Mouse (Mus musculus) liver, embryonic 16.5 days (tissue): ENCODE results near the gene Nek11. TPM values are rescaled to one million over a fixed set of nuclear protein-coding genes. Genes with fewer than 3 reads are reported as not detected.

ENCODE experiments used
- ATAC-seq: fragments of 200-750 bp; cut with Nextera tagmentation; 2 replicates; pipeline ENCODE4 v1.8.0; 2017; ENCODE audit warnings: low read depth, mild to moderate bottlenecking, moderate number of reproducible peaks, moderate library complexity
- H3K27ac ChIP-seq: fragments of 300-500 bp; sonication (generic); 2 replicates; pipeline ENCODE4 v1.5.1; 2014; ENCODE audit warnings: mild to moderate bottlenecking, low read length
- H3K27me3 ChIP-seq: fragments of 300-500 bp; sonication (generic); 2 replicates; pipeline ENCODE4 v1.6.1; 2014; ENCODE audit warnings: low read depth, low read length, mixed read lengths; ENCODE audit not compliant: control insufficient read depth, insufficient read depth
- H3K36me3 ChIP-seq: fragments of 300-500 bp; sonication (generic); 2 replicates; pipeline ENCODE4 v1.6.1; 2014; ENCODE audit warnings: mild to moderate bottlenecking; ENCODE audit not compliant: control insufficient read depth, insufficient read depth
- H3K4me1 ChIP-seq: fragments of 300-500 bp; sonication (generic); 2 replicates; pipeline ENCODE4 v1.6.1; 2014; ENCODE audit warnings: low read depth, low read length, mixed read lengths; ENCODE audit not compliant: control insufficient read depth
- H3K4me2 ChIP-seq: fragments of 300-500 bp; sonication (generic); 2 replicates; pipeline ENCODE4 v1.6.1; 2014; ENCODE audit warnings: low read depth, low read length, mixed read lengths
- H3K4me3 ChIP-seq: fragments of 300-500 bp; sonication (generic); 2 replicates; pipeline ENCODE4 v1.5.1; 2014; ENCODE audit warnings: low read depth, mild to moderate bottlenecking, low read length
- H3K9ac ChIP-seq: fragments of 300-500 bp; sonication (generic); 2 replicates; pipeline ENCODE4 v1.6.1; 2014; ENCODE audit warnings: low read depth, low read length
- H3K9me3 ChIP-seq: fragments of 300-500 bp; sonication (generic); replicated peaks from 2 replicates; pipeline ENCODE4 v1.6.1; 2016; ENCODE audit warnings: low read length; ENCODE audit not compliant: control insufficient read depth
- WGBS: fragments of 180-500 bp; shearing (Covaris S2); extraction: QIAGEN DNeasy Blood & Tissue Kit; methylation state at CpG from one replicate; pipeline ENCODE4 v1.1.7; 2014; ENCODE audit not compliant: insufficient replicate concordance; 5-methylcytosine and 5-hydroxymethylcytosine counted together
- polyA plus RNA-seq: library from polyadenylated mRNA; unstranded; fragments of >200 nt; fragmentation: Nextera tagmentation; extraction: Ambion mirVana; gene quantifications from 2 replicates; pipeline ENCODE4 v1.2.1, GENCODE M21; 2015

The Nek11 gene
- polyA plus RNA-seq, 1 experiment from 2014 or later = not detected

DNA sequence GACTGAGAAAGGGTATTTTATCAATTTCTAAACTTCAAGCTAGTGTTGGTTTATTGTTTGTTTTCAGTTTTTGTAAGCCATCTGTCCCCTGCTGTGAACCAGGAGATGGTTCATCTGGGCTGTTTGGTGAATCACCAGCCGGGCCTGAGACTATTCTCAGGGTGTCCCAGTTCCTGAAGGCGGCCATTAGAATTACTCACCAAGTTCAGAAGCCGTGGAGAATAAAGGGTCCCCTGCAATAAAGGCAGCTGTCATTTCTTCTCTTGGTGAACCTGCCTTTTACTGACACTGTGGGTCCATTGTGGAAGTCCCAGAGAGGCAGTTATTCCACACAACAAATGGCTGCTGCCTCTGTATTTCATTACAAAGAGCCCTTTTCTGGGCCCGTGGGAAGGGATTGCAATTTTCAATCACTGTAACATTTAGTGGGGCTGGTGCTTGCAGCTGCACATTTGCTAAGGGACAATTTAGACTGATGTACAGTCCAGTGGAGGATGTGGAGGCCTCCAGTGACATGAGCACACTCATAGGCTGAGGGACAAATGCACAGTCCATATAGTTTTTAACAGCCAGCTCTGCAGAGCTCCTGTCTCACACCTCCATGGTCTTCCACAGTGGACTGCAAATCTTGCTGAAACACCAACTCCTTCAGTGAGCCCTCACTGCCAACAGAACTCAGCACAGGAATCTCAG lies 142.8 kb downstream of the Nek11 start:
- Histone ChIP-seq H3K9ac (no peak overlapping the region), H3K4me3 (no peak overlapping the region), H3K36me3 (no peaks in the 10 kb centered on the region), H3K4me1 (no peaks in the 10 kb centered on the region), H3K27ac (no peak overlapping the region), H3K27me3 (no peaks in the 10 kb centered on the region), H3K4me2 (no peak overlapping the region), H3K9me3 (0 out of 2 replicates have a peak, but pooled peaks cover 3% of the 10 kb centered on the region)
- WGBS = 45% methylated on average over 4 of the region's 4 CpGs
- ATAC-seq = no peak

DNA sequence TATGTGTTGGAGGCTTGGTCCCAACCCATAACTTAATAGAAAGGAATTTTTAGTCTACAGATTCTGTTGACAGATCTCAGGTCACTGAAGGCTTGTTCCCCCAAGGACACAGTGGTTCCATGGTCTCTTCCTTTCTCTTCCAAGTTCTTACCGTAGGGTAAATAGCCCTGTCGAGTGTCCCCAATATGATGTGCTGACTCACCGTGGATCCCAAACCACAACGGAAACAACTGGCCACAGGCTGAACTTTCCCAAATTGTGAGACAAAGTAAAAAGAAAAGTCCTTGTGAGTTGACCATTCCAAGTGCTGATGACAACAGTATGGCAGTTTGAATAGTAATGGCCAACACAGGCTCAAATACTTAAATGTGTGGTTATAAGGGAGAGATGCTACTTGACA lies 144.1 kb downstream of the Nek11 start:
- Histone ChIP-seq H3K9me3 (0 out of 2 replicates have a peak, but pooled peaks cover 3% of the 10 kb centered on the region), H3K4me3 (no peak overlapping the region), H3K27ac (no peak overlapping the region), H3K9ac (no peak overlapping the region), H3K27me3 (no peaks in the 10 kb centered on the region), H3K36me3 (no peaks in the 10 kb centered on the region), H3K4me1 (no peaks in the 10 kb centered on the region), H3K4me2 (no peak overlapping the region)
- no peak for ATAC-seq
- WGBS = 67% methylated on average over 4 of the region's 4 CpGs

DNA sequence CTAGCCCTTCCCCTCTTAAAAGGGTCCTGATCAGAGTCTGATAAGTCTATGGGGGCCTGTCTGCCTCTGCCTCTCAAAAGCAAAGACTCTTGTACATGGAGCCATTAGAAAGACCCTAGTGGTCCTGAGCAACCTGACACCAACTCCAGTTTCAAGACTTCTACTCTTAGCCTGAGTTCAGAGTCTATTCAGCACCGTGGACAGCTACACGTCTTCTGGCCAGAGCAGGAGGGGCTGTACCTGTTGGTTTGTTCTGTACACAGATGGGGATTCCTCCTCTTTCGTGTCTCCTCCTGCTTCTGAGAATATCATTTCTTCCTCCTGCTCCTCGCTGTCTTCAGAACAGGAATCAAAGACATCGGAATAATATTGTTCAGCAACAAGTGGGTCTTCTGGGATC lies 151.3 kb downstream of the Nek11 start:
- ATAC-seq = no peak
- Histone ChIP-seq H3K27ac (no peak overlapping the region), H3K36me3 (no peaks in the 10 kb centered on the region), H3K27me3 (no peaks in the 10 kb centered on the region), H3K9me3 (0 out of 2 replicates have a peak, but pooled peaks cover 3% of the 10 kb centered on the region), H3K4me2 (no peak overlapping the region), H3K9ac (no peak overlapping the region), H3K4me1 (no peaks in the 10 kb centered on the region), H3K4me3 (no peak overlapping the region)
- 24% methylated on average over 5 of the region's 5 CpGs for WGBS

DNA sequence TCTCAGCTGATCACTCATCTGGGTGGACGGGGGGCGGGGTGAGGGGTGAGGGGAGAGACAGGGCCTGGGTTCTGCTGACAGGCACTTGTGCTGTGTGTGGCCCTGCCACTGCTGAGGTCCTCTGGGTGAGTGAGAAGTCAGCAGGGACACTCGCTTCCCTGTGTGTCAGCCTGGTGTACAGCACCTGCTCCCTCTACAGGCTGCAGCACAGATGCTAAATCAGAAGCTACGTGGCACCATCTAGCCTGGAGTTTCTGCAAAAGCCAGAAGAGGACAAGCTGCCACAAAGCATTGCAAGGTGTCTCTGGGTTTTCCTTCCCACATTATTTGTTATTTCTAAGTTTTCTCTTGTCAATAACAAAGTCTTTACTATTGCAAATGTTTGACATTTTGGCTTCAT lies 180.9 kb downstream of the Nek11 start:
- WGBS = 34% methylated on average over 4 of the region's 4 CpGs

DNA sequence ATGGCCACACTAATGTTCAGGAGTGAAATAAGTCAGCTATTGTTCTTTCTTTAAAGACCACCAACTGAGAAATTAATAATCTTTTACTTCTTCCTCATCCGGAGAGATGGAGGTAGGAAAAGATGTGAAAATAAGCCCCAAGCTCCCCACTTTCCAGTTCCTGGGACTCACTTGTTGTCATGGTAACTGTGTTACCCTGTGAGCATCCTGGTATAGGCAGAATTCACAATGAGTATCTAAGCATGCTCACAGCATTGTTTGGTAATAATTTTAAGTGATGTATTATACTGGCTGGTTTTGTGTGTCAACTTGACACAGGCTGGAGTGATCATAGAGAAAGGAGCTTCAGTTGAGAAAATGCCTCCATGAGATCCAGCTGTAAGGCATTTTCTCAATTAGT lies 195.0 kb downstream of the Nek11 start:
- Histone ChIP-seq H3K9ac (no peak overlapping the region), H3K4me1 (no peaks in the 10 kb centered on the region), H3K36me3 (no peaks in the 10 kb centered on the region), H3K4me2 (no peak overlapping the region), H3K27me3 (no peaks in the 10 kb centered on the region), H3K27ac (no peak overlapping the region), H3K4me3 (no peak overlapping the region), H3K9me3 (no peaks in the 10 kb centered on the region)
- 78% methylated on average over 1 of the region's 1 CpGs for WGBS
- ATAC-seq = no peak

More for the DNA sequence above, 180.9 kb downstream of the Nek11 start:
- Histone ChIP-seq H3K4me1 (no peaks in the 10 kb centered on the region), H3K9me3 (no peaks in the 10 kb centered on the region), H3K36me3 (no peaks in the 10 kb centered on the region), H3K27ac (no peak overlapping the region), H3K4me2 (no peak overlapping the region), H3K4me3 (no peak overlapping the region), H3K9ac (no peak overlapping the region), H3K27me3 (no peaks in the 10 kb centered on the region)
- ATAC-seq = no peak

DNA sequence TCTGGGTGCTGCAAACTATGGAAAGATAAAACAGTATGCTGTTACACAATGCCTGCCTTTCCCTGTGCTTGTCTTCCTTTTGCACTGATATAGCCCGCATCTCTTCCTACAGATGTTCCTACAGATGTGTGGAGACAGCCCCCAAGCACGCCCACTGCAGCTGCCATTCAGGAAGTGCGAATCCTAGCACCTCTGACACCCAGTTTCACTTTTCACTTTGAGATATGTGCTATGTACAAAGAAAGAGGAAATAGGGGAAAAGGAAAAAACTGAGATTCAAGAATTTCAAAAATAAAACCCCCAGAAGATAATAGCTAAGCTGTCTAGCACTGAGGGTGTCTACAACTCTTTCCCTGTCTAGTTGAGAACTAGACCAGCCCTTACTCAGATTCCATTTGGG lies 208.6 kb downstream of the Nek11 start:
- H3K9ac ChIP-seq = no peak overlapping the region
- H3K27ac ChIP-seq = no peak overlapping the region
- H3K27me3 ChIP-seq = no peaks in the 10 kb centered on the region
- 37% methylated on average over 3 of the region's 3 CpGs for WGBS
- no peak overlapping the region for H3K4me3 ChIP-seq
- no peak overlapping the region for H3K4me2 ChIP-seq
- H3K9me3 ChIP-seq = no peaks in the 10 kb centered on the region
- ATAC-seq = no peak
- H3K4me1 ChIP-seq = no peaks in the 10 kb centered on the region
- no peaks in the 10 kb centered on the region for H3K36me3 ChIP-seq

DNA sequence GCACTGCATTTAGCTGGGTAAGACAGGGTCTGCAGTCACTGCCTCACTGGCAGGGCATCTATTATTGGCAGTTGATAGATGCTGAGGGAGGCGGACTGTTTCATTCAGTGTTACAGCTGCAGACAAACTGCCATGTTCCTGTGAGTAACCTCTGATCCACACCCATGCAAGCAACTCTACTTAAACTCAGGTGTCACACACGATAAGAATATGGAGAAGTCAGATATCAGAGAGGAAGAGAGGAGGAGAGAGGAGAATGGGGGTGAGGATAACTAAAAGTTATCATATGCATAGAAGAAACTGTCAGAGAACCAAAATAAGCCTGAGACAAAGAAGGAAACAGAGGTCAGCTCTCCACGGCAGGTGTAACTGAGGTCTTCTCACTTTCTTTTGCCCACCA lies 212.9 kb downstream of the Nek11 start:
- WGBS = 52% methylated on average over 3 of the region's 3 CpGs
- H3K36me3 ChIP-seq = no peaks in the 10 kb centered on the region
- no peaks in the 10 kb centered on the region for H3K4me1 ChIP-seq
- H3K9ac ChIP-seq = no peak overlapping the region
- H3K4me3 ChIP-seq = no peak overlapping the region
- no peak overlapping the region for H3K4me2 ChIP-seq
- no peaks in the 10 kb centered on the region for H3K9me3 ChIP-seq
- no peak for ATAC-seq
- H3K27ac ChIP-seq = no peak overlapping the region
- H3K27me3 ChIP-seq = no peaks in the 10 kb centered on the region

DNA sequence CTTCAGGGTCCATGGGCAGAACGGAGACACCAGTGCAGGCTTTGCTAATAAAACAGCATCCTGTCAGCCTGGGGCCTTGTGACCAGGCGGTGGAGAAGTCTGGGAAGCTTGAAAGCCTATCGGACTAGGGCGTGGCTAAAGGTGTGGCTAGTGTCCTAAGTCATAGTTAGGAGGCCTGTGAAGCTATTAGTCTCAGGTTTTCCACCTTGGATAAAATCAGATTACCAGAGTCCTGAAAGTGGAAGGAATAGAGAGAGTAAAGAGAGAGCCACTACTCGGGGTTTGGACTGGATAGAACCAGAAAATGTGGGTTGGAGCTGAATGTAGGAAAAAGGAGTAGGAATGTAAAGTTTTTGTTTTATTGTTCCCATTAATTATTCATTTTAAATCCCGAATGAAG lies 250.3 kb downstream of the Nek11 start, which contains the start of gene 1700080E11Rik:
Gene 1700080E11Rik (minus strand): TSS at position 101 of the 400 bp plus-strand sequence.
- no peak for ATAC-seq
- Histone ChIP-seq H3K27ac (no peak within 1 kb of the TSS), H3K4me1 (no peaks in the 10 kb centered on the region), H3K9ac (no peak within 1 kb of the TSS), H3K4me3 (no peak within 1 kb of the TSS), H3K9me3 (no peaks in the 10 kb centered on the region), H3K27me3 (no peaks in the 10 kb centered on the region), H3K36me3 (no peaks in the 10 kb centered on the region), H3K4me2 (no peak within 1 kb of the TSS)
- WGBS = 65% methylated on average over 6 of the region's 6 CpGs

DNA sequence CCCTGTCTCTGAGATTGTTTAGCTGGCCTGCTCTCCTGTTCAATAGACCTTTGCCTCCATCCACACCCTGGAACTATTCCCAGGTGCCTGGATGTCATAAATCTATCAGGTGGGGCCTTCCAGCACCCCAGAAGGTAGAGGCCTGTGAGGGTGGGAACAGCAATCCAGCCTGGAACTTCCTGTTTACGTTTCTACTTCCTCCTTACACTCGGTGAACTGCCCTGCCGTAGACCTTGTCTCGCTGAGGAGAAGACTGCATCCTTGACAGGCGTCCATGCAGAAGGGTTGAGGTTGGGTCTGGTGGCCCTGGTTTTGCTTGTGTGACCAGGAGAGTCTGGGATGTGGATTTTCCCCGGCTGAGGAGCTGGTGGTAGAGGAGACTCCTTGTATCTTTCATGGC lies 256.1 kb downstream of the Nek11 start:
- H3K9me3 ChIP-seq = no peaks in the 10 kb centered on the region
- no peaks in the 10 kb centered on the region for H3K36me3 ChIP-seq
- no peaks in the 10 kb centered on the region for H3K4me1 ChIP-seq
- 34% methylated on average over 6 of the region's 6 CpGs for WGBS
- H3K9ac ChIP-seq = no peak overlapping the region
- no peaks in the 10 kb centered on the region for H3K27me3 ChIP-seq
- H3K27ac ChIP-seq = no peak overlapping the region
- no peak overlapping the region for H3K4me3 ChIP-seq
- no peak for ATAC-seq
- no peak overlapping the region for H3K4me2 ChIP-seq
